Mouse (Mus musculus) thymus, adult 2 months (tissue): Measurements from ENCODE around the gene Retreg2.

Source experiments
- CTCF ChIP-seq: fragments of 200-500 bp; IDR thresholded peaks from 2 replicates; pipeline ENCODE4 v1.5.1; 2012; ENCODE audit warnings: mild to moderate bottlenecking, control low read depth, low read length, moderate library complexity, borderline replicate concordance; ENCODE audit not compliant: control insufficient read depth, poor library complexity, insufficient read depth; ENCODE audit errors: extremely low read depth
- POLR2A ChIP-seq: fragments of 200-500 bp; IDR thresholded peaks from 2 replicates; pipeline ENCODE4 v1.6.1; 2012; ENCODE audit warnings: mild to moderate bottlenecking, low read length, control low read depth, moderate library complexity; ENCODE audit not compliant: control insufficient read depth, poor library complexity, insufficient read depth; ENCODE audit errors: extremely low read depth

DNA sequence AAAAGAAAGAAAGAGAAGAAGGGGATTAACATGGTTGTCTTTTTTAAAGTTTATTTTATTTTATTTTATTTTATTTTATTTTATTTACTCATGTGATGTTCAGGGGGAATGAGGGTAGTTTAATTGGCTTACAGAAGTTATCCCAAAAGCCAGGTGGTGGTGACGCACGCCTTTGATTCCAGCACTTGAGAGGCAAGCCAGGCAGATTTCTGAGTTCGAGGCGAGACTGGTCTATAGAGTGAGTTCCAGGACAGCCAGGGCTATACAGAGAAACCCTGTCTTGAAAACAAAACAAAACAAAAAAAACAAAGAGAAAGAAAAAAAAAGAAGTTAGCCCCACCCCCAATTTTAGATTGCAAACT is 17.7 kb downstream of the Retreg2 start:
- no peak for TF ChIP-seq CTCF
- TF ChIP-seq POLR2A = no peak
